Mouse (Mus musculus) embryonic facial prominence, embryonic 11.5 days (tissue): Measurements from ENCODE around the gene Osbp2. TPM values are rescaled to one million over a fixed set of nuclear protein-coding genes. Genes with fewer than 3 reads are reported as not detected.

Experiments used
- ATAC-seq: fragments of 200-750 bp; cut with Nextera tagmentation; replicated peaks from 2 replicates; pipeline ENCODE4 v1.8.0; 2017; ENCODE audit warnings: low read depth; ENCODE audit not compliant: insufficient number of reproducible peaks, low FRiP score, low TSS enrichment
- DNase-seq: peaks from one replicate; pipeline ENCODE4 v3.0.0-alpha.2; 2015; ENCODE audit warnings: low spot score
- H3K27ac ChIP-seq: fragments of 300-500 bp; sonication (generic); replicated peaks from 2 replicates; pipeline ENCODE4 v1.5.1; 2014; ENCODE audit warnings: mild to moderate bottlenecking, low read depth, low read length, control low read depth
- H3K27me3 ChIP-seq: fragments of 300-500 bp; sonication (generic); 2 replicates; pipeline ENCODE4 v1.6.1; 2014; ENCODE audit warnings: mild to moderate bottlenecking, low read length, moderate library complexity, mixed read lengths; ENCODE audit not compliant: control insufficient read depth, insufficient read depth
- H3K36me3 ChIP-seq: fragments of 300-500 bp; sonication (generic); replicated peaks from 2 replicates; pipeline ENCODE4 v1.6.1; 2014; ENCODE audit warnings: low read depth, mild to moderate bottlenecking, low read length, moderate library complexity, mixed read lengths; ENCODE audit not compliant: control insufficient read depth, insufficient read depth
- H3K4me1 ChIP-seq: fragments of 300-500 bp; sonication (generic); 2 replicates; pipeline ENCODE4 v1.6.1; 2014; ENCODE audit warnings: low read length, mixed read lengths; ENCODE audit not compliant: control insufficient read depth, insufficient read depth
- H3K4me2 ChIP-seq: fragments of 300-500 bp; sonication (generic); 2 replicates; pipeline ENCODE4 v1.6.1; 2014; ENCODE audit warnings: low read depth, mild to moderate bottlenecking, control low read depth, low read length, moderate library complexity
- H3K4me3 ChIP-seq: fragments of 300-500 bp; sonication (generic); 2 replicates; pipeline ENCODE4 v1.5.1; 2014; ENCODE audit warnings: low read depth, low read length, control low read depth
- H3K9ac ChIP-seq: fragments of 300-500 bp; sonication (generic); replicated peaks from 2 replicates; pipeline ENCODE4 v1.6.1; 2014; ENCODE audit warnings: mild to moderate bottlenecking, control low read depth, low read length
- H3K9me3 ChIP-seq: fragments of 300-500 bp; sonication (generic); replicated peaks from 2 replicates; pipeline ENCODE4 v1.6.1; 2016; ENCODE audit warnings: mild to moderate bottlenecking, low read length, inconsistent platforms, mixed read lengths; ENCODE audit not compliant: control insufficient read depth
- WGBS: fragments of 180-500 bp; shearing (Covaris S2); extraction: QIAGEN DNeasy Blood & Tissue Kit; methylation state at CpG from one replicate; pipeline ENCODE4 v1.1.7; 2014; 5-methylcytosine and 5-hydroxymethylcytosine counted together
- polyA plus RNA-seq: library from polyadenylated mRNA; unstranded; fragments of >200 nt; fragmentation: Nextera tagmentation; extraction: Ambion mirVana; gene quantifications from 2 replicates; pipeline ENCODE4 v1.2.1, GENCODE M21; 2014

Gene Osbp2
- polyA plus RNA-seq, 1 experiment from 2014 or later: 0.55 TPM

DNA sequence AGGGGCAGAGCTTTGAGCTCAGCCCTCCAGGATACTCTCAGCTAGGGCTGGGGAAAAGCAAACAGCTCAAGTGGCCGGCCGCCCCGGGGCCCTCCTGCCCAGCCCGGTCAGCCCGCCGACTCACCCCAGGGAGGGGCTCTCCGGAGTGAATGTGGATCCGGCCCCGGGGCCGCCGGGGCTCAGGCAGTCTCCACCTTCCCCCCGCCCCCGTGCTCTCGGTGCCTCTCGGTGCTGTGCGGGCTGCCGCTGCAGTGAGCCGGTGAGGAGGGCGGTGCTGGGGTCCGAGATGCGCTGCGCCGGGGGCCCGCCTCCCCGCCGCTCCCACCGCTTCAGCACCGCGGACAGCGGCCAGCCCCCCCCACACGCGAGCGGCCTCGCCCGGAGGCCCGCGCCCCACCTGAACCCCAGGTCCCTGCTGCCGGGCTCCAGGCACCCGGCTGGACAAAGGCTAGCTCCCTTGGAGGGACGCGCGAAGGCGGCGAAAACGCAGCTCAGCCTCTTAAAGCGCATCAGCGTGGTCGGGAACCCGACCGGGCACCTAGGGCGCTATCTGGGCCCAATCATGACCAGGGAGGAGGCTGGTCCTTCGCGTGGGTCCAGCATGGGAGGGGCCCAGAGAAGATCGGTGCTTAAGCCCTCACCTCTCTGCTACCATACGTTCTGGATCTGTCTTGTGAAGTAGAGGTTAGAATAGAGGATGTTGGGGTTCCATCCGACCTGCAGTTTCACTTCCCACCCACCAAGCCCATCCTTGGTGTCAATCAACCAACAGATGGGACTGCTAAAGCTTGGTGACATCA lies 89.0 kb downstream of the Osbp2 start:
- Histone ChIP-seq H3K27me3 (peaks cover 29% of the 10 kb centered on the region), H3K36me3 (no peaks in the 10 kb centered on the region), H3K4me3 (peak overlapping the region; percentile 31), H3K9ac (no peak overlapping the region; the same call in 1 of the 2 replicates), H3K4me1 (peaks cover 3% of the 10 kb centered on the region; the same call in 1 of the 2 replicates), H3K9me3 (no peaks in the 10 kb centered on the region), H3K27ac (no peak overlapping the region), H3K4me2 (peak overlapping the region; percentile 55)
- WGBS: 2% methylated on average over 51 of the region's 56 CpGs
- ATAC-seq: peak; percentile 72
- DNase-seq: peak; percentile 70

GRCm38 (mm10) chr11:3773782-3774462 lies 89.8 kb downstream of the Osbp2 start:
- no peak for DNase-seq
- peaks cover 3% of the 10 kb centered on the region; the same call in 1 of the 2 replicates for H3K4me1 ChIP-seq
- 0 out of 2 replicates have a peak, but pooled peaks have one; percentile 9 for ATAC-seq
- peaks cover 29% of the 10 kb centered on the region for H3K27me3 ChIP-seq
- H3K9me3 ChIP-seq: no peaks in the 10 kb centered on the region
- no peaks in the 10 kb centered on the region for H3K36me3 ChIP-seq
- H3K4me3 ChIP-seq: peak overlapping the region; percentile 31
- 31% methylated on average over 6 of the region's 6 CpGs for WGBS
- H3K9ac ChIP-seq: no peak overlapping the region
- peak overlapping the region; percentile 55 for H3K4me2 ChIP-seq
- H3K27ac ChIP-seq: no peak overlapping the region

GRCm38 (mm10) chr11:3773136-3773535 lies 90.6 kb downstream of the Osbp2 start:
- Histone ChIP-seq H3K36me3 (no peaks in the 10 kb centered on the region), H3K4me2 (no peak overlapping the region), H3K27me3 (peaks cover 29% of the 10 kb centered on the region), H3K9me3 (no peaks in the 10 kb centered on the region), H3K4me1 (peaks cover 3% of the 10 kb centered on the region; the same call in 1 of the 2 replicates), H3K9ac (no peak overlapping the region), H3K4me3 (no peak overlapping the region), H3K27ac (no peak overlapping the region)
- WGBS: 77% methylated on average over 8 of the region's 8 CpGs
- DNase-seq (no peak), ATAC-seq (no peak)

DNA sequence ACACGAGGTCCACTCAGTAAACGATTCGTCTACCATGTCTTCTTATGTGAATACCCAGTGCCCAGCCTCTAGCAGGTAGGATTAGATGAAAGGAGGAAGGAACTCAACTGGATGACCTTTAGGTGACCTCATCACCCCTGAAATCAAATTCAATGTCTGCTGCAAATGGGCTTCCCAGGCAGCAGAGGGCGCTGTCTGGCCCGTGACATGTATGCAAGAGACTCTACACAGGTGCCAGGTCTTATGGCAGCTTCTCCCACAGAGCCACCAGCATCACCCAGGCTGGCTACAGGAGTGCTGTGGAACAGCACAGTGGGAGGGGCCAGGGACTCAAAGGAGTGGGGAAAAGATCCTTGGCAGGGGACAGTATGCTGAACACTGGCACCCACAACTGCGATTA lies 92.4 kb downstream of the Osbp2 start:
- H3K4me3 ChIP-seq: no peak overlapping the region
- no peaks in the 10 kb centered on the region for H3K9me3 ChIP-seq
- 49% methylated on average over 6 of the region's 6 CpGs for WGBS
- peaks cover 26% of the 10 kb centered on the region for H3K27me3 ChIP-seq
- H3K4me2 ChIP-seq: no peak overlapping the region
- H3K4me1 ChIP-seq: peaks cover 3% of the 10 kb centered on the region; the same call in 1 of the 2 replicates
- DNase-seq (no peak), ATAC-seq (no peak)
- H3K9ac ChIP-seq: no peak overlapping the region
- H3K27ac ChIP-seq: no peak overlapping the region
- H3K36me3 ChIP-seq: no peaks in the 10 kb centered on the region

GRCm38 (mm10) chr11:3767830-3768229 lies 95.9 kb downstream of the Osbp2 start:
- H3K4me3 ChIP-seq: no peak overlapping the region
- H3K27me3 ChIP-seq: no peaks in the 10 kb centered on the region
- WGBS: 90% methylated on average over 5 of the region's 5 CpGs
- H3K4me2 ChIP-seq: no peak overlapping the region
- DNase-seq (no peak), ATAC-seq (no peak)
- H3K36me3 ChIP-seq: no peaks in the 10 kb centered on the region
- H3K9me3 ChIP-seq: no peaks in the 10 kb centered on the region
- no peak overlapping the region for H3K27ac ChIP-seq
- H3K4me1 ChIP-seq: no peaks in the 10 kb centered on the region
- H3K9ac ChIP-seq: no peak overlapping the region

DNA sequence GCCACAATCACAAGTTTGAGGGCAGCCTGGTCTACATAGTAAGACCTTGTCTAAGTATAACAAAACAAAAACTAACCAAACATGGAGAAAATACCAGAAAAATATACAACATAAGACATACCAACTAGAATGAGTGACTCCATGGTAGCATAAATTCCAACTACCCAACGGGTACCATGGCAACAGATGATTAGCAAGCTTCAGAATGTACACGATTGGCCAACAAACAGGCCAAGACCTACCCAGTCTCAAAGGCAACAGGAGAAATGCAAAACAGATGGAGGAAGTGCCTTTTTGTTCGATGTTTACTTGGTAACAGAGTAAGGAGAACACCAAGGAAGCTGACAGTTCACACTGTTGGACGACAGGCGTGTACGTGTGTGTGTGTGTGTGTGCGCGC lies 96.7 kb downstream of the Osbp2 start:
- Histone ChIP-seq H3K4me1 (no peaks in the 10 kb centered on the region), H3K4me2 (no peak overlapping the region), H3K27ac (no peak overlapping the region), H3K27me3 (peaks cover 5% of the 10 kb centered on the region), H3K9ac (no peak overlapping the region), H3K4me3 (no peak overlapping the region), H3K36me3 (no peaks in the 10 kb centered on the region), H3K9me3 (no peaks in the 10 kb centered on the region)
- peak; percentile 30 for DNase-seq
- 74% methylated on average over 8 of the region's 8 CpGs for WGBS
- ATAC-seq: no peak

DNA sequence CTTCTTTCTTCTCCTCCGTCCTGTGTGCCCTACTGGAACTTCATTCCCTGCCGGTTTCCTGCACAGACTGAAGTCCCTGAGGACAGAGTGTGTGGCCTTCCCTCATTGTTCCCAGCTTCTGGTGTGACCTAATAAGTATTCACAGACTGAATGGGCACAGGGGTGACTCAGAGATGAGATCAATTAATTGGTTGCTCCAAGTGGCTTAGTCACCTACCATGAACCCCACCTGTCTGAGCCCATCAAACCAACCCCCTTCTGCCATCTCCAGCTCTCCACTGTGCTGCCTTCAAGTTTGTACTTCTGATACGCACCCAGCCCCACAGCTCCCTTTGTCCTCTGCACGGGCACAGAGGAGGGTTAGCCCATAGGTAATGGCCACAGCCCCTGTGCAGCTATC lies 99.4 kb downstream of the Osbp2 start:
- 41% methylated on average over 4 of the region's 4 CpGs for WGBS
- DNase-seq: no peak
- Histone ChIP-seq H3K27me3 (peaks cover 10% of the 10 kb centered on the region), H3K4me1 (no peaks in the 10 kb centered on the region), H3K4me2 (no peak overlapping the region), H3K9ac (no peak overlapping the region), H3K27ac (no peak overlapping the region), H3K36me3 (no peaks in the 10 kb centered on the region), H3K4me3 (no peak overlapping the region), H3K9me3 (no peaks in the 10 kb centered on the region)
- ATAC-seq: no peak
